Mouse (Mus musculus) ES-Bruce4 (cell line): ENCODE measurements around the gene Zcchc24.

Experiments
- EP300 ChIP-seq: IDR thresholded peaks from 2 replicates; pipeline ENCODE4 v1.6.1; 2011; ENCODE audit warnings: low read depth, low read length; ENCODE audit not compliant: insufficient read depth
- POLR2A ChIP-seq: IDR thresholded peaks from one replicate; pipeline ENCODE4 v1.8.1; 2011; ENCODE audit warnings: low read length; ENCODE audit not compliant: insufficient read depth

DNA sequence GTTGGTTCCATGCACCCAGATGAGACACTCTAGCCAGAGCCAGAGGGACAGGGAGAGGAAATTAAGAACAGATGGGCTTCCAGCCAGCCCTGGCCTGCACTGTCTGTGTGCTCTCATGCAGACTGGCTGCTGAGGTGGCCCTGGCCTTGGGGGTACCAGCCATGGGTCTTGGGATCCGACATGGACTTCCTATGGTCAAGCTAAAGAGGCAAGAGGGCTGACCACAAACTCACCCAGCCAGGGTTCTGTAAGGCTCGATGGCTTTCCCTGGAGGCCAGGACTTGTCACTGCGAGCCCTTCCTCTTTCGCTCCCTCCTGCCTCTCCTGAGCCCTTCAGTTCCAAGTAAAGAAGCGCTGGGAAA is 41.7 kb downstream of the Zcchc24 start:
- TF ChIP-seq POLR2A (no peak), EP300 (no peak)
